Mouse (Mus musculus) kidney, embryonic 14.5 days (tissue): ENCODE results near the gene Il12a. TPM values are rescaled to one million over a fixed set of nuclear protein-coding genes. Genes with fewer than 3 reads are reported as not detected.
A peak's percentile ranks its signal among the peaks of the same experiment; 100 is the strongest.

Experiments used
- ATAC-seq: fragments of 200-750 bp; cut with Nextera tagmentation; 2 replicates; pipeline ENCODE4 v1.8.0; 2017; ENCODE audit warnings: moderate number of reproducible peaks, mild to moderate bottlenecking, moderate TSS enrichment, moderate library complexity; ENCODE audit not compliant: low FRiP score, low TSS enrichment
- H3K27ac ChIP-seq: fragments of 300-500 bp; sonication (generic); 2 replicates; pipeline ENCODE4 v1.5.1; 2014; ENCODE audit warnings: low read depth, mild to moderate bottlenecking, low read length, moderate library complexity, mixed read lengths
- H3K27me3 ChIP-seq: fragments of 300-500 bp; sonication (generic); 2 replicates; pipeline ENCODE4 v1.6.1; 2014; ENCODE audit warnings: mild to moderate bottlenecking, low read length; ENCODE audit not compliant: control insufficient read depth, insufficient read depth
- H3K36me3 ChIP-seq: fragments of 300-500 bp; sonication (generic); 2 replicates; pipeline ENCODE4 v1.6.1; 2014; ENCODE audit warnings: low read length, mixed read lengths; ENCODE audit not compliant: control insufficient read depth, insufficient read depth
- H3K4me1 ChIP-seq: fragments of 300-500 bp; sonication (generic); 2 replicates; pipeline ENCODE4 v1.6.1; 2014; ENCODE audit warnings: low read length, mixed read lengths; ENCODE audit not compliant: control insufficient read depth, insufficient read depth
- H3K4me2 ChIP-seq: fragments of 300-500 bp; sonication (generic); replicated peaks from 2 replicates; pipeline ENCODE4 v1.6.1; 2014; ENCODE audit warnings: low read depth, mild to moderate bottlenecking, low read length
- H3K4me3 ChIP-seq: fragments of 300-500 bp; sonication (generic); 2 replicates; pipeline ENCODE4 v1.5.1; 2014; ENCODE audit warnings: mild to moderate bottlenecking, low read length
- H3K9ac ChIP-seq: fragments of 300-500 bp; sonication (generic); 2 replicates; pipeline ENCODE4 v1.6.1; 2014; ENCODE audit warnings: low read depth, mild to moderate bottlenecking, low read length, moderate library complexity
- H3K9me3 ChIP-seq: fragments of 300-500 bp; sonication (generic); 2 replicates; pipeline ENCODE4 v1.6.1; 2016; ENCODE audit warnings: low read length; ENCODE audit not compliant: control insufficient read depth
- WGBS: fragments of 180-500 bp; shearing (Covaris S2); extraction: QIAGEN DNeasy Blood & Tissue Kit; methylation state at CpG from one replicate; pipeline ENCODE4 v1.1.7; 2014; 5-methylcytosine and 5-hydroxymethylcytosine counted together
- polyA plus RNA-seq: library from polyadenylated mRNA; unstranded; fragments of >200 nt; fragmentation: Nextera tagmentation; extraction: Ambion mirVana; gene quantifications from 2 replicates; pipeline ENCODE4 v1.2.1, GENCODE M21; 2014

The Il12a gene
- polyA plus RNA-seq, 1 experiment from 2014 or later = 0.47 TPM

- no peaks in the 10 kb centered on the region for H3K9me3 ChIP-seq
- no peak overlapping the region for H3K27ac ChIP-seq
- 75% methylated on average over 4 of the region's 4 CpGs for WGBS
- H3K36me3 ChIP-seq = no peaks in the 10 kb centered on the region
- H3K4me1 ChIP-seq = no peaks in the 10 kb centered on the region
- no peak overlapping the region for H3K9ac ChIP-seq
- no peaks in the 10 kb centered on the region for H3K27me3 ChIP-seq
- H3K4me2 ChIP-seq = no peak overlapping the region
- ATAC-seq = no peak
- H3K4me3 ChIP-seq = no peak overlapping the region
These were observed 29.9 kb upstream of the Il12a start for GRCm38 (mm10) chr3:68660538-68660937.

GRCm38 (mm10) chr3:68662386-68662785 is 28.1 kb upstream of the Il12a start:
- no peak overlapping the region for H3K4me3 ChIP-seq
- H3K27me3 ChIP-seq = no peaks in the 10 kb centered on the region
- no peak overlapping the region for H3K4me2 ChIP-seq
- H3K4me1 ChIP-seq = no peaks in the 10 kb centered on the region
- H3K9me3 ChIP-seq = no peaks in the 10 kb centered on the region
- ATAC-seq = no peak
- H3K9ac ChIP-seq = no peak overlapping the region
- H3K27ac ChIP-seq = no peak overlapping the region
- no peaks in the 10 kb centered on the region for H3K36me3 ChIP-seq
- WGBS = 77% methylated on average over 5 of the region's 5 CpGs

- H3K9me3 ChIP-seq = no peaks in the 10 kb centered on the region
- H3K9ac ChIP-seq = no peak overlapping the region
- no peaks in the 10 kb centered on the region for H3K36me3 ChIP-seq
- WGBS = 80% methylated on average over 6 of the region's 6 CpGs
- H3K27me3 ChIP-seq = no peaks in the 10 kb centered on the region
- no peak overlapping the region for H3K4me3 ChIP-seq
- no peak overlapping the region for H3K4me2 ChIP-seq
- no peaks in the 10 kb centered on the region for H3K4me1 ChIP-seq
- no peak overlapping the region for H3K27ac ChIP-seq
- no peak for ATAC-seq
These were observed 26.1 kb upstream of the Il12a start for GRCm38 (mm10) chr3:68664337-68664736.

- Histone ChIP-seq H3K4me2 (no peak overlapping the region), H3K27me3 (no peaks in the 10 kb centered on the region), H3K4me3 (no peak overlapping the region), H3K27ac (no peak overlapping the region), H3K9me3 (no peaks in the 10 kb centered on the region), H3K36me3 (no peaks in the 10 kb centered on the region), H3K4me1 (no peaks in the 10 kb centered on the region), H3K9ac (no peak overlapping the region)
- ATAC-seq = no peak
- 92% methylated on average over 7 of the region's 7 CpGs for WGBS
These were observed 24.1 kb upstream of the Il12a start for GRCm38 (mm10) chr3:68666377-68666776.

GRCm38 (mm10) chr3:68667852-68668251 is 22.6 kb upstream of the Il12a start:
- Histone ChIP-seq H3K9ac (no peak overlapping the region), H3K9me3 (no peaks in the 10 kb centered on the region), H3K4me2 (no peak overlapping the region), H3K27me3 (no peaks in the 10 kb centered on the region), H3K4me3 (no peak overlapping the region), H3K36me3 (no peaks in the 10 kb centered on the region), H3K4me1 (no peaks in the 10 kb centered on the region), H3K27ac (no peak overlapping the region)
- WGBS = 93% methylated on average over 1 of the region's 1 CpGs
- ATAC-seq = no peak

GRCm38 (mm10) chr3:68669418-68669974 is 20.9 kb upstream of the Il12a start:
- Histone ChIP-seq H3K4me2 (no peak overlapping the region), H3K9me3 (no peaks in the 10 kb centered on the region), H3K27me3 (no peaks in the 10 kb centered on the region), H3K36me3 (no peaks in the 10 kb centered on the region), H3K27ac (no peak overlapping the region), H3K4me1 (no peaks in the 10 kb centered on the region), H3K9ac (no peak overlapping the region), H3K4me3 (no peak overlapping the region)
- 79% methylated on average over 5 of the region's 5 CpGs for WGBS
- no peak for ATAC-seq

GRCm38 (mm10) chr3:68674721-68675120 is 15.7 kb upstream of the Il12a start:
- no peak overlapping the region for H3K4me3 ChIP-seq
- no peaks in the 10 kb centered on the region for H3K4me1 ChIP-seq
- peak; percentile 50; the same call in 1 of the 2 replicates for ATAC-seq
- no peaks in the 10 kb centered on the region for H3K9me3 ChIP-seq
- H3K4me2 ChIP-seq = no peak overlapping the region
- no peaks in the 10 kb centered on the region for H3K36me3 ChIP-seq
- H3K9ac ChIP-seq = no peak overlapping the region
- H3K27ac ChIP-seq = peak overlapping the region; percentile 44; the same call in 1 of the 2 replicates
- 23% methylated on average over 2 of the region's 2 CpGs for WGBS
- H3K27me3 ChIP-seq = no peaks in the 10 kb centered on the region

GRCm38 (mm10) chr3:68675216-68675835 is 15.1 kb upstream of the Il12a start:
- Histone ChIP-seq H3K4me3 (no peak overlapping the region), H3K36me3 (no peaks in the 10 kb centered on the region), H3K27ac (peak overlapping the region; percentile 44; the same call in 1 of the 2 replicates), H3K27me3 (no peaks in the 10 kb centered on the region), H3K4me1 (no peaks in the 10 kb centered on the region), H3K4me2 (no peak overlapping the region), H3K9me3 (no peaks in the 10 kb centered on the region), H3K9ac (no peak overlapping the region)
- ATAC-seq = no peak
- WGBS = 80% methylated on average over 12 of the region's 12 CpGs

- no peaks in the 10 kb centered on the region for H3K36me3 ChIP-seq
- no peaks in the 10 kb centered on the region for H3K4me1 ChIP-seq
- ATAC-seq = no peak
- no peak overlapping the region for H3K4me3 ChIP-seq
- H3K9ac ChIP-seq = no peak overlapping the region
- H3K9me3 ChIP-seq = no peaks in the 10 kb centered on the region
- no peaks in the 10 kb centered on the region for H3K27me3 ChIP-seq
- 77% methylated on average over 10 of the region's 10 CpGs for WGBS
- H3K27ac ChIP-seq = no peak overlapping the region
- H3K4me2 ChIP-seq = no peak overlapping the region
These were observed 14.3 kb upstream of the Il12a start for GRCm38 (mm10) chr3:68675980-68676678.
